Mouse (Mus musculus) ES-E14 (cell line): Measurements from ENCODE around the gene Plekha4. TPM values are rescaled to one million over a fixed set of nuclear protein-coding genes. Genes with fewer than 3 reads are reported as not detected.

ENCODE experiments used
- DNase-seq: peaks from one replicate; pipeline ENCODE4 v3.0.0-alpha.2; 2013; ENCODE audit warnings: low read depth, low spot score
- H3K27ac ChIP-seq: 2 replicates; pipeline ENCODE4 v1.5.1; 2012; ENCODE audit warnings: low read depth, mild to moderate bottlenecking, low read length, moderate library complexity, mixed read lengths; ENCODE audit not compliant: poor library complexity, insufficient read depth, severe bottlenecking
- H3K36me3 ChIP-seq: 2 replicates; pipeline ENCODE4 v1.6.1; 2012; ENCODE audit warnings: mild to moderate bottlenecking, low read length, moderate library complexity, mixed read lengths; ENCODE audit not compliant: control insufficient read depth, poor library complexity, insufficient read depth, severe bottlenecking
- H3K4me1 ChIP-seq, 2 experiments: fragments of 150-350 bp in 1 of 2; sonication (generic) in 1 of 2; 2 replicates each; pipeline ENCODE4 v1.6.1; 2012; ENCODE audit warnings: low read length in 2 of 2, mild to moderate bottlenecking in 1 of 2, mixed read lengths in 1 of 2; ENCODE audit not compliant: control insufficient read depth in 2 of 2, insufficient read depth in 2 of 2, poor library complexity in 1 of 2
- H3K4me3 ChIP-seq, 2 experiments: fragments of 150-350 bp in 1 of 2; sonication (generic) in 1 of 2; 2 replicates each; pipeline ENCODE4 v1.5.1; 2012; ENCODE audit warnings: low read length in 2 of 2, low read depth in 1 of 2, mild to moderate bottlenecking in 1 of 2, mixed read lengths in 1 of 2; ENCODE audit not compliant: insufficient read depth in 1 of 2, poor library complexity in 1 of 2, severe bottlenecking in 1 of 2
- H3K9ac ChIP-seq: 2 replicates; pipeline ENCODE4 v1.6.1; 2012; ENCODE audit warnings: low read depth, mild to moderate bottlenecking, low read length, mixed read lengths; ENCODE audit not compliant: poor library complexity, insufficient read depth, severe bottlenecking
- H3K9me3 ChIP-seq: fragments of 150-350 bp; sonication (generic); 2 replicates; pipeline ENCODE4 v1.6.1; 2012; ENCODE audit warnings: low read depth, mild to moderate bottlenecking, low read length; ENCODE audit not compliant: control insufficient read depth, insufficient read depth
- CHD2 ChIP-seq: IDR thresholded peaks from 2 replicates; pipeline ENCODE4 v1.6.1; 2014; ENCODE audit warnings: mild to moderate bottlenecking, low read depth, low read length, inconsistent platforms
- HCFC1 ChIP-seq: IDR thresholded peaks from 2 replicates; pipeline ENCODE4 v1.6.1; 2012; ENCODE audit warnings: low read length, inconsistent platforms, borderline replicate concordance; ENCODE audit not compliant: insufficient read depth
- MAFK ChIP-seq: IDR thresholded peaks from 2 replicates; pipeline ENCODE4 v1.6.1; 2014; ENCODE audit warnings: mild to moderate bottlenecking, low read depth, low read length, inconsistent platforms; ENCODE audit not compliant: insufficient read depth
- ZC3H11A ChIP-seq: IDR thresholded peaks from 2 replicates; pipeline ENCODE4 v1.6.1; 2012; ENCODE audit warnings: low read depth, mild to moderate bottlenecking, inconsistent platforms, low read length, borderline replicate concordance
- ZNF384 ChIP-seq: IDR thresholded peaks from 2 replicates; pipeline ENCODE4 v1.6.1; 2012; ENCODE audit warnings: low read depth, low read length, inconsistent platforms
- in situ Hi-C, 2 experiments: fragments of 600-800 bp; cut with MboI; formaldehyde crosslinking; loops; one replicate each; pipeline ENCODE4 v1.15.1; 2025; ENCODE audit warnings: low sequenced_read_pairs in 2 of 2, inconsistent platforms in 1 of 2; ENCODE audit not compliant: unreplicated experiment in 2 of 2
- total RNA-seq: library from RNA; depleted of rRNA; stranded (reverse); fragments of 300-350 nt; gene quantifications from 2 replicates; pipeline ENCODE4 v1.2.3, GENCODE M21; 2012

The Plekha4 gene
- total RNA-seq, 1 experiment, result 17.8 TPM

- Histone ChIP-seq H3K4me3 (no peak overlapping the region), H3K36me3 (peaks cover 22% of the 10 kb centered on the region; the same call in 1 of the 2 replicates), H3K27ac (no peak overlapping the region), H3K9me3 (no peaks in the 10 kb centered on the region), H3K9ac (no peak overlapping the region), H3K4me1 (peaks cover 2 to 7% of the 10 kb centered on the region in 2 experiments; a peak in 1 of 4 replicates)
- no peak for TF ChIP-seq ZC3H11A
- TF ChIP-seq CHD2, result no peak
- TF ChIP-seq MAFK, result no peak
- TF ChIP-seq ZNF384, result no peak
- TF ChIP-seq HCFC1, result no peak
- no peak for DNase-seq
- in situ Hi-C loops, result loop anchor here in 1 of 2 experiments (10.0 kb wide), 1 partner anchor 116 kb away; no protein-coding TSS in a partner anchor
These were observed 64.7 kb downstream of the Plekha4 start for GRCm38 (mm10) chr7:45590874-45591273.

- Histone ChIP-seq H3K9ac (no peak overlapping the region), H3K4me3 (no peak overlapping the region), H3K36me3 (peaks cover 19% of the 10 kb centered on the region; the same call in 1 of the 2 replicates), H3K27ac (no peak overlapping the region), H3K4me1 (peaks cover 2 to 10% of the 10 kb centered on the region in 2 experiments; a peak in 1 of 4 replicates), H3K9me3 (no peaks in the 10 kb centered on the region)
- TF ChIP-seq MAFK, result no peak
- DNase-seq, result no peak
- in situ Hi-C loops, result loop anchor here in 1 of 2 experiments (10.0 kb wide), 1 partner anchor 117 kb away; no protein-coding TSS in a partner anchor
These were observed 65.8 kb downstream of the Plekha4 start for GRCm38 (mm10) chr7:45591880-45592279.

- peak; percentile 69 for DNase-seq
- peaks cover 2 to 10% of the 10 kb centered on the region in 2 experiments; a peak in 1 of 4 replicates for H3K4me1 ChIP-seq
- no peak overlapping the region for H3K27ac ChIP-seq
- no peak overlapping the region for H3K4me3 ChIP-seq
- H3K9ac ChIP-seq, result no peak overlapping the region
- no peaks in the 10 kb centered on the region for H3K9me3 ChIP-seq
- in situ Hi-C loops, result loop anchor here in 1 of 2 experiments (10.0 kb wide), 1 partner anchor 118 kb away; no protein-coding TSS in a partner anchor
- peaks cover 8% of the 10 kb centered on the region; the same call in 1 of the 2 replicates for H3K36me3 ChIP-seq
- TF ChIP-seq CHD2, result no peak
- TF ChIP-seq MAFK, result peak; percentile 83
- peak; percentile 45; the same call in 1 of the 2 replicates for TF ChIP-seq ZC3H11A
These were observed 67.1 kb downstream of the Plekha4 start for GRCm38 (mm10) chr7:45593118-45593815.

GRCm38 (mm10) chr7:45595176-45595575, 69.0 kb downstream of the Plekha4 start:
- Histone ChIP-seq H3K27ac (peak overlapping the region; percentile 49; the same call in 1 of the 2 replicates), H3K4me1 (peaks cover 2 to 24% of the 10 kb centered on the region in 2 experiments; a peak in 2 of 4 replicates), H3K4me3 (no peak overlapping the region), H3K9ac (no peak overlapping the region), H3K36me3 (peaks cover under 1% of the 10 kb centered on the region; the same call in 1 of the 2 replicates), H3K9me3 (no peaks in the 10 kb centered on the region)
- no peak for DNase-seq
- in situ Hi-C loops, result loop anchor here in 1 of 2 experiments (10.0 kb wide), 1 partner anchor 120 kb away; no protein-coding TSS in a partner anchor
- TF ChIP-seq HCFC1, result no peak
- TF ChIP-seq ZNF384, result no peak
- no peak for TF ChIP-seq CHD2
